Mouse (Mus musculus) ES-Bruce4 (cell line): Measurements from ENCODE around the gene E2f1.

Experiments
- CTCF ChIP-seq: IDR thresholded peaks from one replicate; pipeline ENCODE4 v1.8.1; 2011; ENCODE audit warnings: low read depth, low read length
- EP300 ChIP-seq: IDR thresholded peaks from 2 replicates; pipeline ENCODE4 v1.6.1; 2011; ENCODE audit warnings: low read depth, low read length; ENCODE audit not compliant: insufficient read depth
- POLR2A ChIP-seq: IDR thresholded peaks from one replicate; pipeline ENCODE4 v1.8.1; 2011; ENCODE audit warnings: low read length; ENCODE audit not compliant: insufficient read depth

DNA sequence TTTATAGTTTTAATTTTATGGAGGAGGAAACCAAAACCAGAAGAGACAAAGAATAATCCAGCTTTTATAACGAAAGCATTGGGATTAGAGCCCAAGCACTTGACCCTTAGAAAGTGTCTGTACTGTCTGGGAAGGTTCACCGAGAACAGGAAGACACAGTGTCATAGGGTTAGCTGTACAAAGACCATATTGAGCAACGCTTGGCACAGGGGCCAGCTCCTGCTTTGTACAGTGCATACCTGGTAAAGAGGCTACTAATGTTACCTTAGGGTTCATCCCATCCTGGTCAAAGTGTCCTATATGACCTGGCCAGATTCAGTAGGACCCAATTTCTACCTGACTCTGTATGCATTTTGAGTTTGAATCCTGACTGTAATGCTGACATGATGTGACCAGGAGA, 31.6 kb upstream of the E2f1 start:
- TF ChIP-seq CTCF (no peak), POLR2A (no peak), EP300 (no peak)
